Mouse (Mus musculus): Measurements from ENCODE around the gene Lurap1. TPM values are rescaled to one million over a fixed set of nuclear protein-coding genes. Genes with fewer than 3 reads are reported as not detected.

Lurap1 gene
- 1.9 and 2.5 TPM in 2 replicates for polyA plus RNA-seq (2014; fragmentation: Nextera tagmentation; extraction: Ambion mirVana)

- H3K36me3 ChIP-seq (ENCODE audit: control insufficient read depth, insufficient read depth, low read length): peaks cover 43% of the 10 kb centered on the region
- WGBS: 71% methylated on average over 6 of the region's 6 CpGs
- no peak for ATAC-seq (replicated peaks; ENCODE audit: low FRiP score, low TSS enrichment, low read depth)
- no peaks in the 10 kb centered on the region for H3K27me3 ChIP-seq (replicated peaks; ENCODE audit: control insufficient read depth, insufficient read depth, low read length)
- H3K27ac ChIP-seq (ENCODE audit: low read depth): peak within 1 kb of the TSS; percentile 77
- H3K9me3 ChIP-seq (ENCODE audit: control insufficient read depth, low read length): no peaks in the 10 kb centered on the region
- no peak for DNase-seq (ENCODE audit: low spot score)
- peak within 1 kb of the TSS; percentile 94 for H3K9ac ChIP-seq (ENCODE audit: low read length)
- H3K4me1 ChIP-seq (replicated peaks; ENCODE audit: control insufficient read depth, insufficient read depth, low read length): peaks cover 9% of the 10 kb centered on the region
- H3K4me3 ChIP-seq (ENCODE audit: low read depth, low read length): peak within 1 kb of the TSS; percentile 87
- H3K4me2 ChIP-seq (ENCODE audit: low read length): peak within 1 kb of the TSS; percentile 89
These were observed at the start of gene Lurap1 for GRCm38 (mm10) chr4:116151238-116151637. Lurap1 (minus strand) TSS chr4:116151338.

GRCm38 (mm10) chr4:116198422-116198821 lies 47.3 kb upstream of the Lurap1 start:
- Histone ChIP-seq H3K4me1 (replicated peaks; ENCODE audit: control insufficient read depth, insufficient read depth, low read length) (no peaks in the 10 kb centered on the region), H3K4me2 (ENCODE audit: low read length) (no peak overlapping the region), H3K4me3 (ENCODE audit: low read depth, low read length) (no peak overlapping the region), H3K27me3 (replicated peaks; ENCODE audit: control insufficient read depth, insufficient read depth, low read length) (no peaks in the 10 kb centered on the region), H3K27ac (ENCODE audit: low read depth) (no peak overlapping the region), H3K36me3 (ENCODE audit: control insufficient read depth, insufficient read depth, low read length) (no peaks in the 10 kb centered on the region), H3K9me3 (ENCODE audit: control insufficient read depth, low read length) (no peaks in the 10 kb centered on the region), H3K9ac (ENCODE audit: low read length) (no peak overlapping the region)
- 88% methylated on average over 2 of the region's 2 CpGs for WGBS
- no peak for ATAC-seq (replicated peaks; ENCODE audit: low FRiP score, low TSS enrichment, low read depth)
- DNase-seq (ENCODE audit: low spot score): no peak

- H3K36me3 ChIP-seq (ENCODE audit: control insufficient read depth, insufficient read depth, low read length): no peaks in the 10 kb centered on the region
- DNase-seq (ENCODE audit: low spot score): no peak
- H3K27ac ChIP-seq (ENCODE audit: low read depth): no peak overlapping the region
- no peak overlapping the region for H3K9ac ChIP-seq (ENCODE audit: low read length)
- H3K4me2 ChIP-seq (ENCODE audit: low read length): no peak overlapping the region
- WGBS: 53% methylated on average over 9 of the region's 9 CpGs
- no peaks in the 10 kb centered on the region for H3K9me3 ChIP-seq (ENCODE audit: control insufficient read depth, low read length)
- ATAC-seq (replicated peaks; ENCODE audit: low FRiP score, low TSS enrichment, low read depth): no peak
- no peaks in the 10 kb centered on the region for H3K4me1 ChIP-seq (replicated peaks; ENCODE audit: control insufficient read depth, insufficient read depth, low read length)
- no peak overlapping the region for H3K4me3 ChIP-seq (ENCODE audit: low read depth, low read length)
- H3K27me3 ChIP-seq (replicated peaks; ENCODE audit: control insufficient read depth, insufficient read depth, low read length): no peaks in the 10 kb centered on the region
These were observed 42.6 kb upstream of the Lurap1 start for GRCm38 (mm10) chr4:116193583-116194383.

DNA sequence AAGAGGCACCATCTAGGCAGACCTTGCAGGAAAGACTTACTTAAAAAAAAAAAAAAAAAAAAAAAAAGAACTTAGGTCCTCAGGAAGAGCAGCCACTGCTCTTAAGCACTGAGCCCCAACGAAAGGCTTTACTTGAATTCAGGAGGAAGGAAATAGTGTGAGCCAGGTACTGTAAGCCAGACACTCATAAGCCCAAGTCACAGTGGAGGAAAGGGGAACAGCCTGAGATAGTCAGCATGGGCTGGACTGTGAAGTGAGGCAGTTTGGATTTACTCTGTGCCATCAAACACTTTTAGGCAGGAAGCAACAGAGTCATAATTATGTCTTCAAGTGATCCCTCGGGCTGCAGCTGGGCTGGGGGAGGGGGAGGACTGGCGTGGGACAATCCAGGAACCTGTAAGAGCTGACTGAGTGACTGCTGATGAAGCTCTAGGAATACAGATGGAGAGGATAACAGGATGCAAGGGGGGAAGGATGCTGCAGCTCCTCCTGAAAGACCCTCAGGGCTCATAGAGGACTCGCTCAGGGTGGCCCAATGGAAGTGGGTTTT lies 41.2 kb upstream of the Lurap1 start:
- H3K36me3 ChIP-seq (ENCODE audit: control insufficient read depth, insufficient read depth, low read length): no peaks in the 10 kb centered on the region
- DNase-seq (ENCODE audit: low spot score) (no peak), ATAC-seq (replicated peaks; ENCODE audit: low FRiP score, low TSS enrichment, low read depth) (no peak)
- no peak overlapping the region for H3K9ac ChIP-seq (ENCODE audit: low read length)
- no peak overlapping the region for H3K27ac ChIP-seq (ENCODE audit: low read depth)
- H3K4me2 ChIP-seq (ENCODE audit: low read length): no peak overlapping the region
- no peaks in the 10 kb centered on the region for H3K4me1 ChIP-seq (replicated peaks; ENCODE audit: control insufficient read depth, insufficient read depth, low read length)
- H3K4me3 ChIP-seq (ENCODE audit: low read depth, low read length): no peak overlapping the region
- WGBS: 46% methylated on average over 4 of the region's 4 CpGs
- no peaks in the 10 kb centered on the region for H3K9me3 ChIP-seq (ENCODE audit: control insufficient read depth, low read length)
- H3K27me3 ChIP-seq (replicated peaks; ENCODE audit: control insufficient read depth, insufficient read depth, low read length): no peaks in the 10 kb centered on the region

DNA sequence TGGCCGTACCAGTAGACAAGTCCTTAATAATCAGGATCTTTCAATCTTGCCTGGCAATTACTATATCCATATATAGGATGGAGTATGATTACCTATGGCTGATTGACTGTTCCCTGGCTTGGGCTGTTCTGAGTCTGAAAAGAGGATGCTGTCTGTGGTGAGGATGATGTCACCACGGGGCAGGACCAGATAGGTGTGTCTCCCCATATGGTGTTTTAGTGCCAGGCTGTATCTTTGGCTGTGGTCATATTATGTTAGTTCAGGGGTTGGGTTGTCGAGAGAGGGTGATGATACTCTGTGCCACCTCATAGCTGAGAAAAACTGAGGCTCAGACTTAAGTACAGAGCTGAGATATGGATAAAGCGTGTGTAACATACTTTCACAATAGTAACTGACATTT lies 33.9 kb upstream of the Lurap1 start:
- Histone ChIP-seq H3K4me1 (replicated peaks; ENCODE audit: control insufficient read depth, insufficient read depth, low read length) (no peaks in the 10 kb centered on the region), H3K9me3 (ENCODE audit: control insufficient read depth, low read length) (no peaks in the 10 kb centered on the region)

DNA sequence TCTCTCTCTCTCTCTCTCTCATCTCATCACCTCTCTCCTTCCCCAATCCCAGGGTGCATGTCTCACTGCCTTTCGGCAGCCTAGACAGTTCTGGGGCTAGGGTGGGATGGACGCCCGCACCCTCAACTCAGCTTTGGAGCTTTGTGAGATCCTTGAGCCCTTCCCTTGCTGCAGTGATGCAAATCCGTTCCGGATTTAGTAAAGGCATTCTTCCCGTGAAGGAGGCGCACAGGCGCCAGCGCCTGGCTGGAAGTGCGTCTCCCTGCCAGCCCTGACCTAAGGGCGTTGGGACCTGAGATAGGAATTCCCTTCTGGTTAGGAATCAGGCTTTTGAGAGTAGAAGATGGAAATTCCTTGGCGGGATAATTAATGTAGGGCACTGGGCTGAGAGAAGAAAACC lies 31.6 kb upstream of the Lurap1 start:
- ATAC-seq (replicated peaks; ENCODE audit: low FRiP score, low TSS enrichment, low read depth): no peak
- no peak overlapping the region; the same call in 1 of the 2 replicates for H3K9ac ChIP-seq (ENCODE audit: low read length)
- no peaks in the 10 kb centered on the region for H3K36me3 ChIP-seq (ENCODE audit: control insufficient read depth, insufficient read depth, low read length)
- DNase-seq (ENCODE audit: low spot score): no peak
- H3K4me3 ChIP-seq (ENCODE audit: low read depth, low read length): no peak overlapping the region
- no peaks in the 10 kb centered on the region for H3K27me3 ChIP-seq (replicated peaks; ENCODE audit: control insufficient read depth, insufficient read depth, low read length)
- H3K4me2 ChIP-seq (ENCODE audit: low read length): peak overlapping the region; percentile 18
- no peak overlapping the region for H3K27ac ChIP-seq (ENCODE audit: low read depth)
- H3K9me3 ChIP-seq (ENCODE audit: control insufficient read depth, low read length): no peaks in the 10 kb centered on the region
- WGBS: 17% methylated on average over 12 of the region's 12 CpGs
- H3K4me1 ChIP-seq (replicated peaks; ENCODE audit: control insufficient read depth, insufficient read depth, low read length): no peaks in the 10 kb centered on the region

More for the DNA sequence above, 33.9 kb upstream of the Lurap1 start:
- H3K4me3 ChIP-seq (ENCODE audit: low read depth, low read length): no peak overlapping the region
- H3K9ac ChIP-seq (ENCODE audit: low read length): no peak overlapping the region
- no peak for ATAC-seq (replicated peaks; ENCODE audit: low FRiP score, low TSS enrichment, low read depth)
- no peaks in the 10 kb centered on the region for H3K27me3 ChIP-seq (replicated peaks; ENCODE audit: control insufficient read depth, insufficient read depth, low read length)
- 86% methylated on average over 4 of the region's 4 CpGs for WGBS
- DNase-seq (ENCODE audit: low spot score): no peak
- H3K36me3 ChIP-seq (ENCODE audit: control insufficient read depth, insufficient read depth, low read length): no peaks in the 10 kb centered on the region
- no peak overlapping the region for H3K27ac ChIP-seq (ENCODE audit: low read depth)
- H3K4me2 ChIP-seq (ENCODE audit: low read length): no peak overlapping the region

DNA sequence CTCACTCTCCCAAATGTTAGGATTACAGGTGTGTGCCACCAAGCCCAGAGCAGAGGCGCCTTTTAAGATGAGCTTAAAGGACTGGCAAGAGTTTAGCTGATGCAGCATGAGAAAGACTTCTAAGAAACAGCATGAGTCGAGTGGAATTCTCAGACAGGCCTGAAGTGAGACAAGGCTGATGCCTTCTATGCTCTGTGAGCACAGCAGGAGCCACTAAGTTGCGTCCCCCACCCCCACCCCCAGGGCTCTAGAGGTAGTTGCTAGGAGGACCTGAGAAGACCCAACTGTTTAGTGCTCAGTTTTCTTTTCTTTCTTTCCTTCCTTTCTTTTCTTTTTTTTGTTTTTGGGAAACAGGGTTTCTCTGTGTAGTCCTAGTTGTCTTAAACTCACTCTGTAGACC lies 30.9 kb upstream of the Lurap1 start:
- H3K4me1 ChIP-seq (replicated peaks; ENCODE audit: control insufficient read depth, insufficient read depth, low read length): peaks cover 4% of the 10 kb centered on the region
- no peak for ATAC-seq (replicated peaks; ENCODE audit: low FRiP score, low TSS enrichment, low read depth)
- no peak overlapping the region for H3K4me2 ChIP-seq (ENCODE audit: low read length)
- no peak overlapping the region for H3K4me3 ChIP-seq (ENCODE audit: low read depth, low read length)
- DNase-seq (ENCODE audit: low spot score): no peak
- H3K36me3 ChIP-seq (ENCODE audit: control insufficient read depth, insufficient read depth, low read length): no peaks in the 10 kb centered on the region
- 68% methylated on average over 3 of the region's 3 CpGs for WGBS
- no peak overlapping the region for H3K27ac ChIP-seq (ENCODE audit: low read depth)
- H3K9me3 ChIP-seq (ENCODE audit: control insufficient read depth, low read length): no peaks in the 10 kb centered on the region
- no peaks in the 10 kb centered on the region for H3K27me3 ChIP-seq (replicated peaks; ENCODE audit: control insufficient read depth, insufficient read depth, low read length)
- H3K9ac ChIP-seq (ENCODE audit: low read length): no peak overlapping the region

DNA sequence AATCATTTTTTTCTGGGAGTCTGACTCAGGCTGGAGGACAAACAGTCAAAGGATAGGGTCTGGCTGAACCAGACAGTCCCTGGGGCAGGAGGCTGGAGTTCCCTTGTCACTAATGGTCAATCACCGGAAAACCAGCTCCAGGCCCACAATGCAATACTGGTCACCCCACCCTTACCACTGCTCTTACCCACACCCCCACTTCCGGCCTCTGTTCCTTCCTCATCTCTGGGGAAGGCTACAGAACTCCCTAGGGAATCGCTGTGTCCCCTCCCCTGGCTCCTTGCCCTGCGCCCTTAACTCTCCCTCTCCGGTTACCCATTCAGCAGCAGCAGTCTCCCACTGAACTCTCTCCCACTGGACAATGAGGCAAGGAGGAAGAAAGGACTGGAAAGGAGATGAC lies 26.0 kb upstream of the Lurap1 start:
- H3K4me1 ChIP-seq (replicated peaks; ENCODE audit: control insufficient read depth, insufficient read depth, low read length): peaks cover 28% of the 10 kb centered on the region
- DNase-seq (ENCODE audit: low spot score) (no peak), ATAC-seq (replicated peaks; ENCODE audit: low FRiP score, low TSS enrichment, low read depth) (0 out of 2 replicates have a peak, but pooled peaks have one; percentile 14)
- H3K4me2 ChIP-seq (ENCODE audit: low read length): peak overlapping the region; percentile 46
- peak overlapping the region; percentile 85 for H3K27ac ChIP-seq (ENCODE audit: low read depth)
- 35% methylated on average over 5 of the region's 5 CpGs for WGBS
- no peaks in the 10 kb centered on the region for H3K9me3 ChIP-seq (ENCODE audit: control insufficient read depth, low read length)
- no peak overlapping the region; the same call in 1 of the 2 replicates for H3K4me3 ChIP-seq (ENCODE audit: low read depth, low read length)
- no peak overlapping the region for H3K9ac ChIP-seq (ENCODE audit: low read length)
- H3K27me3 ChIP-seq (replicated peaks; ENCODE audit: control insufficient read depth, insufficient read depth, low read length): no peaks in the 10 kb centered on the region
- H3K36me3 ChIP-seq (ENCODE audit: control insufficient read depth, insufficient read depth, low read length): no peaks in the 10 kb centered on the region

All from intestine, embryonic 14.5 days (tissue).